Comparison of ENCODE assay signal across 11 mouse cellular contexts in genomic region chr7:75594801-75595200, GRCm38 (mm10).
DNase-seq lines count a peak whose midpoint lies in the region; ATAC-seq and TF ChIP-seq lines count a peak whose summit lies in the region.
"Had no signal": no experiment of that assay in that cellular context is flagged by ENCODE, and none has a peak within 500 bp of the region (broad histone marks: within the 10 kb centered on the region; RNA-seq: fewer than 3 reads in every experiment).

No protein-coding gene starts in this region.

- TF ChIP-seq POLR2A in MEL (IDR thresholded peaks at IDR 0.05; ENCODE audit: control insufficient read depth in 1 of 2, insufficient read depth in 1 of 2, low read depth in 1 of 2, low read length in 2 of 2, poor library complexity in 1 of 2): no peak

- no peak for ATAC-seq in heart, embryonic 12.5 days (ENCODE audit: insufficient number of reproducible peaks, low FRiP score)

- no peak overlapping the region for H3K4me3 ChIP-seq in heart, embryonic 12.5 days
- H3K4me3 ChIP-seq in MEL (ENCODE audit: control insufficient read depth in 1 of 2, insufficient read depth in 1 of 2, low read depth in 2 of 2, low read length in 2 of 2): peak overlapping the region in 1 of 2 experiments; percentile 6; a peak in 1 of 4 replicates
- H3K4me3 ChIP-seq: forebrain, embryonic 12.5 days had no signal

- no peak overlapping the region for H3K27ac ChIP-seq in heart, embryonic 12.5 days (ENCODE audit: poor library complexity, severe bottlenecking)
- H3K27ac ChIP-seq in MEL (ENCODE audit: control insufficient read depth, low read depth, low read length): peak overlapping the region; percentile 32; the same call in 1 of the 2 replicates
- H3K27ac ChIP-seq: forebrain, embryonic 12.5 days; kidney, postnatal 0 days had no signal

- no peak overlapping the region for H3K4me2 ChIP-seq in heart, embryonic 12.5 days
- H3K4me2 ChIP-seq: forebrain, embryonic 12.5 days had no signal

- TF ChIP-seq EP300 in MEL (IDR thresholded peaks at IDR 0.05; ENCODE audit: low read depth in 1 of 2, low read length in 2 of 2): peak in 1 of 2 experiments; percentile 44; a peak in 2 of 4 replicates

- H3K79me2 ChIP-seq in MEL (ENCODE audit: control insufficient read depth, insufficient read depth, low read length, poor library complexity): no peaks in the 10 kb centered on the region

- no peaks in the 10 kb centered on the region for H3K9me3 ChIP-seq in heart, embryonic 12.5 days (replicated peaks)
- no peaks in the 10 kb centered on the region for H3K9me3 ChIP-seq in MEL (replicated peaks; ENCODE audit: insufficient read depth, low read length)
- H3K9me3 ChIP-seq: forebrain, embryonic 12.5 days had no signal

- H3K27me3 ChIP-seq in heart, embryonic 12.5 days (replicated peaks): no peaks in the 10 kb centered on the region
- no peaks in the 10 kb centered on the region for H3K27me3 ChIP-seq in MEL (ENCODE audit: control insufficient read depth in 1 of 2, insufficient read depth in 2 of 2, low read length in 2 of 2)
- H3K27me3 ChIP-seq: forebrain, embryonic 12.5 days had no signal

- no peaks in the 10 kb centered on the region for H3K36me3 ChIP-seq in heart, embryonic 12.5 days
- H3K36me3 ChIP-seq in MEL (ENCODE audit: control insufficient read depth in 1 of 2, insufficient read depth in 2 of 2, low read length in 2 of 2): peaks cover 0 to 18% of the 10 kb centered on the region in 2 experiments; a peak in 3 of 4 replicates
- H3K36me3 ChIP-seq: forebrain, embryonic 12.5 days had no signal

- TF ChIP-seq RAD21 in MEL (IDR thresholded peaks at IDR 0.05; ENCODE audit: low read depth, low read length): no peak

- peak; percentile 94 for DNase-seq in heart, adult 11 months
- DNase-seq in MEL (ENCODE audit: low read depth, low spot score): peak; percentile 70
- DNase-seq in gastrocnemius, postnatal 36 days: peak; percentile 43 to 49
- peak; percentile 70 for DNase-seq in lung, postnatal 10 days
- no peak for DNase-seq in ovary, adult 18-20 months (ENCODE audit: low spot score)
- no peak for DNase-seq in frontal cortex, postnatal 36 days (ENCODE audit: low spot score in 2 of 2)
- DNase-seq in thymus, postnatal 10 days (ENCODE audit: low spot score in 2 of 2): no peak
- DNase-seq: cerebellum, adult 9-11 months had no signal

- peaks cover 22% of the 10 kb centered on the region for H3K4me1 ChIP-seq in heart, embryonic 12.5 days (replicated peaks)
- H3K4me1 ChIP-seq in MEL (ENCODE audit: control insufficient read depth in 1 of 2, insufficient read depth in 2 of 2, low read length in 2 of 2): peaks cover 3 to 25% of the 10 kb centered on the region in 2 experiments; a peak in 3 of 4 replicates
- H3K4me1 ChIP-seq: forebrain, embryonic 12.5 days had no signal

- 65% methylated on average over 5 of the region's 5 CpGs for WGBS in heart, embryonic 12.5 days

- intact Hi-C loops in gastrocnemius, postnatal 36 days (cut with DNase I): no loop called here

- no peak overlapping the region for H3K9ac ChIP-seq in heart, embryonic 12.5 days
- peak overlapping the region; percentile 38; the same call in 1 of the 2 replicates for H3K9ac ChIP-seq in MEL (ENCODE audit: control insufficient read depth, low read depth, low read length, poor library complexity, severe bottlenecking)
- H3K9ac ChIP-seq: forebrain, embryonic 12.5 days had no signal

- no peak for TF ChIP-seq CTCF in MEL (IDR thresholded peaks at IDR 0.05 in 2 of 3, conservative IDR thresholded peaks at IDR 0.05 in 1 of 3; ENCODE audit: control insufficient read depth in 1 of 3, insufficient read depth in 1 of 3, low read depth in 2 of 3, low read length in 3 of 3, poor library complexity in 1 of 3, severe bottlenecking in 1 of 3)

TF ChIP-seq in MEL, 35 proteins besides CTCF, POLR2A, EP300 and RAD21:
- TF ChIP-seq MAX (IDR thresholded peaks at IDR 0.05; ENCODE audit: low read length) (peak; percentile 56; the same call in 1 of the 2 replicates), ELF1 (IDR thresholded peaks at IDR 0.05; ENCODE audit: low read depth, low read length) (no peak), NRF1 (IDR thresholded peaks at IDR 0.05; ENCODE audit: insufficient read depth, low read depth, low read length, poor library complexity, severe bottlenecking) (no peak), POLR2AphosphoS2 (IDR thresholded peaks at IDR 0.05; ENCODE audit: low read length) (no peak), KAT2A (conservative IDR thresholded peaks at IDR 0.05; ENCODE audit: low read depth, low read length) (no peak; the same call in 1 of the 2 replicates), BHLHE40 (IDR thresholded peaks at IDR 0.05; ENCODE audit: borderline replicate concordance, low read depth, low read length) (no peak), MYC (IDR thresholded peaks at IDR 0.05; ENCODE audit: low read depth, low read length) (no peak; the same call in 1 of the 2 replicates), POLR2AphosphoS5 (IDR thresholded peaks at IDR 0.05; ENCODE audit: borderline replicate concordance, low read depth, low read length) (no peak), ETS1 (IDR thresholded peaks at IDR 0.05; ENCODE audit: low read depth, low read length) (no peak), RCOR1 (IDR thresholded peaks at IDR 0.05; ENCODE audit: low read depth, low read length) (no peak), NELFE (IDR thresholded peaks at IDR 0.05; ENCODE audit: low read depth, low read length) (peak; percentile 27; the same call in 1 of the 2 replicates), TCF12 (IDR thresholded peaks at IDR 0.05; ENCODE audit: low read depth, low read length) (no peak), SIN3A (IDR thresholded peaks at IDR 0.05; ENCODE audit: low read length) (peak; percentile 43; the same call in 1 of the 2 replicates), E2F4 (IDR thresholded peaks at IDR 0.05; ENCODE audit: borderline replicate concordance, low read depth, low read length) (no peak), TAL1 (IDR thresholded peaks at IDR 0.05; ENCODE audit: low read length) (no peak), CHD2 (IDR thresholded peaks at IDR 0.05; ENCODE audit: low read length) (no peak), USF1 (IDR thresholded peaks at IDR 0.05; ENCODE audit: low read depth, low read length) (peak; percentile 65), MXI1 (IDR thresholded peaks at IDR 0.05; ENCODE audit: low read depth, low read length) (peak; percentile 68), MEF2A (IDR thresholded peaks at IDR 0.05; ENCODE audit: extremely low read depth, insufficient replicate concordance, low read depth, low read length, poor library complexity, severe bottlenecking) (no peak), TBP (IDR thresholded peaks at IDR 0.05; ENCODE audit: low read depth, low read length) (no peak)

Comparison
In these comparisons a context has a peak if more than half of its experiments do, and no peak if none do; other contexts are left out.
1. DNase-seq: peak in heart, adult 11 months (single experiment), MEL (single experiment), gastrocnemius, postnatal 36 days (2 of 2) and lung, postnatal 10 days (single experiment); none in ovary, adult 18-20 months (single experiment), frontal cortex, postnatal 36 days (0 of 2) and thymus, postnatal 10 days (0 of 2).